Mouse (Mus musculus) stomach, postnatal 0 days (tissue): Measurements from ENCODE around the gene Rxrg.

ENCODE experiments used
- CTCF ChIP-seq: IDR thresholded peaks from 2 replicates; pipeline ENCODE4 v1.5.1; 2016; ENCODE audit warnings: antibody characterized with exemption, low read depth, mild to moderate bottlenecking, moderate library complexity
- EP300 ChIP-seq: optimal IDR thresholded peaks from 2 replicates; pipeline ENCODE3; 2016; ENCODE audit warnings: antibody characterized with exemption

- TF ChIP-seq CTCF (no peak), EP300 (no peak)
Measured at GRCm38 (mm10) chr1:167599211-167599735, 1.1 kb downstream of the Rxrg start.
